Mouse (Mus musculus) left cerebral cortex, adult 11 months (tissue): Measurements from ENCODE around the gene Psmb6.

ENCODE experiments used
- DNase-seq: peaks from one replicate; pipeline ENCODE4 v3.0.0; 2022; ENCODE audit warnings: low spot score

The Psmb6 gene

GRCm38 (mm10) chr11:70525184-70525678, at the start of gene Psmb6:
Gene Psmb6, plus strand, starts transcription at chr11:70525367.
- peak; percentile 91 for DNase-seq

- no peak for DNase-seq
These were observed 39.7 kb upstream of the Psmb6 start for GRCm38 (mm10) chr11:70485498-70485897.

GRCm38 (mm10) chr11:70487816-70488215, 37.4 kb upstream of the Psmb6 start:
- DNase-seq = no peak

GRCm38 (mm10) chr11:70489138-70489537, 36.0 kb upstream of the Psmb6 start:
- DNase-seq = no peak

- DNase-seq = no peak
These were observed 35.5 kb upstream of the Psmb6 start for GRCm38 (mm10) chr11:70489684-70490083.

- DNase-seq = no peak
These were observed 25.3 kb upstream of the Psmb6 start for GRCm38 (mm10) chr11:70499566-70500475.

- no peak for DNase-seq
These were observed 24.7 kb upstream of the Psmb6 start for GRCm38 (mm10) chr11:70500476-70500812.

- no peak for DNase-seq
These were observed 23.1 kb upstream of the Psmb6 start for GRCm38 (mm10) chr11:70502018-70502417.

GRCm38 (mm10) chr11:70504970-70505369, 20.2 kb upstream of the Psmb6 start, which contains the start of gene Tm4sf5:
Gene Tm4sf5, plus strand, starts transcription at chr11:70505244.
- no peak for DNase-seq

- DNase-seq = no peak
These were observed 18.8 kb upstream of the Psmb6 start for GRCm38 (mm10) chr11:70506385-70506784.

- DNase-seq = no peak
These were observed 18.1 kb upstream of the Psmb6 start for GRCm38 (mm10) chr11:70506962-70507515.

GRCm38 (mm10) chr11:70509753-70510564, 15.2 kb upstream of the Psmb6 start:
- no peak for DNase-seq

GRCm38 (mm10) chr11:70511242-70511641, 13.9 kb upstream of the Psmb6 start:
- no peak for DNase-seq

GRCm38 (mm10) chr11:70511825-70512224, 13.3 kb upstream of the Psmb6 start:
- no peak for DNase-seq

- no peak for DNase-seq
These were observed 12.3 kb upstream of the Psmb6 start for GRCm38 (mm10) chr11:70512709-70513342.

GRCm38 (mm10) chr11:70513520-70513919, 11.6 kb upstream of the Psmb6 start:
- DNase-seq = no peak

- no peak for DNase-seq
These were observed 10.9 kb upstream of the Psmb6 start, which contains the start of gene Vmo1 for GRCm38 (mm10) chr11:70514288-70514687. Gene Vmo1, minus strand, starts transcription at chr11:70514616.

GRCm38 (mm10) chr11:70516352-70516751, 8.8 kb upstream of the Psmb6 start:
- no peak for DNase-seq

GRCm38 (mm10) chr11:70518436-70518835, 6.7 kb upstream of the Psmb6 start:
- no peak for DNase-seq

- no peak for DNase-seq
These were observed 6.2 kb upstream of the Psmb6 start, which contains the start of gene Gltpd2 for GRCm38 (mm10) chr11:70518923-70519322. Gene Gltpd2, plus strand, starts transcription at chr11:70519196.

- DNase-seq = no peak
These were observed 4.9 kb upstream of the Psmb6 start for GRCm38 (mm10) chr11:70520178-70520769.
